Mouse (Mus musculus): ENCODE measurements around the gene Klc1. TPM values are rescaled to one million over a fixed set of nuclear protein-coding genes. Genes with fewer than 3 reads are reported as not detected.

The Klc1 gene
- 10 to 100 TPM; 43.6 to 71.2 TPM for polyA plus RNA-seq (2012; fragmentation: generic; extraction: Trizol)

GRCm38 (mm10) chr12:111758381-111759175, at the start of gene Klc1:
Gene Klc1, plus strand, starts transcription at chr12:111758849.

DNA sequence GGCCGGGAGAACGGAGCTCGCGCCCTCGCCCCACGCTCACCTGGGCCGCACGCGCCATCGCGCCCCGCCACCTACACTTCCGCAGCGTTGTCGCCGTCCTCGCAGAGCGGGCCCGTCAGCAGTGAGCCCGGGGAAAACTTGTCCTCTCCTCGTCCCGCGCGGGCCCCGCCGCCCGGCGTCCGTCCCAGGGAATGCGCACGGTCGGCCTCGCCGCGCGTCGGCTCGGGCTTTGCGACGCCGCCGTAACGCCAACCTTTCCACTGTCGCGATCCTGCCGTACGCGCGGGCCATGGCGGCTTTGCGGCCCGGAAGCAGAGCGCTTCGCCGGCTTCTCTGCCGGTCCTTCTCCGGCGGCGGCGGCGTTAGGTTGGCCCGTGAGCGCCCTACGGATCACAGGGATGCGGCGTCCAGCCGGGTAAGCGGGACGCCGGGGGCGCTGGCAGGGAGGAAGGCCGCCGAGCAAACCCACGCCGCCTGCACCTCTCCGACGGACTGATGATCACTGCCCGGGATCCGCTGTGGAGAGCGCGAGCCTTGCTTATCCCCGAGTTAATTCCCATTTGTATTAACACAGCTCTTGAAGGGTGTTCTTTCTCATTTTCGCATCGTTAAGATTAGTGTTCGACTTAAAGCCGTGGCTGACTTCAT, 45.5 kb upstream of the Klc1 start, which contains the start of the genes Bag5 and Apopt1:
Gene Bag5, minus strand, starts transcription at position 254 of the 648 bp plus-strand sequence.
Gene Apopt1, plus strand, starts transcription at position 258 of the 648 bp plus-strand sequence.

DNA sequence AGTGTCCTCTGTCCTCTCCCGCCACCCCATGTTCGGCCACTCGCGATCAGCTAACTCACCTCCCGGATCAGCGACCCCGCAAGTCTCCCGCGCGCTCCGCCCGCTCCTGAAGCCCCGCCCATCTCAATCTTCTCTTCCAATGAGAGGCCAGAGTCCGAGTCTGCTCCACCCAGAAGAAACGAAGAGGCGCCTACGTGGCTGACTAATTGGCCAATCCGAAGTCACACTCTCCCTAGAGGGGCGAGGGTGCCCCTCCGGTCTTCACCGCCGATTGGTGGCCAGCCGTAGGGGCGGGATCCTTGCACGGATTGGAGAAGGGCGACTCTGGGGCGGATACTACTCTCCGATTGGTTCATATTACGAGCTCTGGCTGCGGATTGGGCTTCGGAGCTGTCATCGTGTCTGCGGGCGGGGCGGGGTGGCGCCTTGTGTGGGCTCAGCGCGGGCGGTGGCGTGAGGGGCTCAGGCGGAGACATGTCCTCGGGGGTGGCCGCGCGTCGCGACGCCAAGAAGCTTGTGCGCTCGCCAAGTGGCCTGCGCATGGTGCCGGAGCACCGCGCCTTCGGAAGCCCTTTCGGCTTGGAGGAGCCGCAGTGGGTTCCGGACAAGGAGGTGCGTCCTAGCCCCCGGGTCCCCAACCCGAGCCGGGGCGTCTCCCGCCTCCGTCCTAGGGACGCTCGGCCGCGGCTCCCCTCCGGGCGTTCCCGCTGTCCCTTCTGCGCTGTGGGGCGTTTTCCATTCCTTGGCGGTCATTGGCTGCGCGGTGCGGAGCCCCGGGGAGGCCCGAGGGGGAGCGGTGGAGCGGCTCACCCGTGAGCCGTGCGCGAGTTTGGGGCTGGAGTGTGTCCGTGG, 55.3 kb downstream of the Klc1 start, which contains the start of the genes Xrcc3 and Zfyve21:
Gene Xrcc3, minus strand, starts transcription at position 108 of the 852 bp plus-strand sequence.
Gene Zfyve21, plus strand, starts transcription at position 405 of the 852 bp plus-strand sequence.

Other genes starting within 250 kb of the Klc1 start
- gene Eif5, start 220.8 kb upstream of the Klc1 start, polyA plus RNA-seq (2012; fragmentation: generic; extraction: Trizol) = 10 to 100 TPM; 14.8 to 25.5 TPM
- gene Mark3, start 184.3 kb upstream of the Klc1 start, polyA plus RNA-seq (2012; fragmentation: generic; extraction: Trizol) = 10 to 100 TPM in 1 of 2 experiments, 1 to 10 TPM in 1; 5.1 to 24.1 TPM
- 1 to 10 TPM in 1 of 2 experiments, under 1 TPM in 1; 0.11 to 1.5 TPM for gene Ckb, start 86.5 kb upstream of the Klc1 start, polyA plus RNA-seq (2012; fragmentation: generic; extraction: Trizol)
- gene Trmt61a, start 80.7 kb upstream of the Klc1 start, polyA plus RNA-seq (2012; fragmentation: generic; extraction: Trizol) = 1 to 10 TPM; 4.9 to 9.1 TPM
- gene Bag5, start 45.6 kb upstream of the Klc1 start, polyA plus RNA-seq (2012; fragmentation: generic; extraction: Trizol) = 10 to 100 TPM in 1 of 2 experiments, 1 to 10 TPM in 1; 3.7 to 22.5 TPM
- 10 to 100 TPM; 19.9 to 33.9 TPM for gene Apopt1, start 45.6 kb upstream of the Klc1 start, polyA plus RNA-seq (2012; fragmentation: generic; extraction: Trizol)
- gene Xrcc3, start 55.0 kb downstream of the Klc1 start, polyA plus RNA-seq (2012; fragmentation: generic; extraction: Trizol) = 1 to 10 TPM; 2.7 to 8.2 TPM
- 10 to 100 TPM; 10.2 to 36.9 TPM for gene Zfyve21, start 55.3 kb downstream of the Klc1 start, polyA plus RNA-seq (2012; fragmentation: generic; extraction: Trizol)
- 1 to 10 TPM; 1.1 to 6.1 TPM for gene Ppp1r13b, start 149.3 kb downstream of the Klc1 start, polyA plus RNA-seq (2012; fragmentation: generic; extraction: Trizol)
- 100 to 1,000 TPM; 184 to 519 TPM for gene Atp5mpl, start 208.1 kb downstream of the Klc1 start, polyA plus RNA-seq (2012; fragmentation: generic; extraction: Trizol)
- under 1 TPM; 0.01 to 0.05 TPM for gene Tdrd9, start 212.7 kb downstream of the Klc1 start, polyA plus RNA-seq (2012; fragmentation: generic; extraction: Trizol)
- not detected for gene Rd3l, start 222.5 kb downstream of the Klc1 start, polyA plus RNA-seq (2012; fragmentation: generic; extraction: Trizol)

Measured in C3H10T1/2 (cell line).